Mouse (Mus musculus) kidney, adult 9 months (tissue): ENCODE measurements around the gene Syne3.

Source experiments
- DNase-seq: peaks from one replicate; pipeline ENCODE4 v3.0.0; 2022

Gene Syne3

DNA sequence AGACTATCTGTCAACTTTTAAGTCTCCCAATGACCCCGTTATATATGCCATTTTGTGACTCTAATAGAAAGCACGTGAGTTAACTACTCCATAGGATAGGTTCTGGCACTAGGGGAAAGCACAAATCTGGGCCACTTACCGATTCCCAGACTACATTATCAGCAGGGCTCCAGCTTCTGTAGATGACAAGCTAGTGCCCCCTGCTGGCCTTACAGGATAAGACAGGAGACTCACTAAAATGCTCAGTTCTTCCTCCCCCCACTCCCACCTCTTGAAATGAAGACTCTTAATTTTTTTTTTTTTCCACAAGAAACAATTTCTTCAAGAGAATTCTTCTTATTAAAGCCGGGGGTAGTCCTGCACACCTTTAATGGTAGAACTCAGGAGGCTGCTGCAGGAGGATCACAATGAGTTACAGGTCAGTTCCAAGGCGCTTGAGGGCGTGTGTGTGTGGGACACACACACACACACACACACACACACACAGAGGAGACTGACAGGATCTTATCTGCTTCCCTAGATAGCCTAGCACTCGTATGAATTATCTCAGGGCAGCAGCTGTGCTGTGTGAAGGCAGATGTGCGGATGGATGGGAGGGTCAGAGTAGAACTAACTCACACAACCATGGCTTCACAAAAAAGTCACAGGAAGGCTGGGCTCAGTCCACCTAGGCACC lies 15.8 kb upstream of the Syne3 start:
- DNase-seq = peak; percentile 85

DNA sequence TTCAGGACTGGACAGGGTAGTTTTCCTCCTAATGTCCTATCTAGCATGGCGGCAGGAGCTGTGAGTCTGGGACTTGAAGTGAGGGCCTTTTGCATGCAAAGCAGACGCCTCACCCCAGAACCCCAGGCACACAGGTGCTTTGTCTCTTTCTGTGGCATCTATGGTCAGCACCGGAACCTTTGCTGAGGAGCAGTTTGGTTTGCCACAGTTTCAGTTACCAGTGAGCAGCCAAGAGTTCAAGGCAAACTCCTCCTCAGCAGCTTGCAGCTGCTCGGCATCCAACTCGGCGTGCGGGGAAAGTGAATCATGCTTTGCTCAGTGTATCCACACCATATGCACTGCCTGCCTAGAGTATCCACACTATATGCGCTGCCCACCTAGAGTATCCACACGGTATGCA lies 13.2 kb upstream of the Syne3 start:
- no peak for DNase-seq

DNA sequence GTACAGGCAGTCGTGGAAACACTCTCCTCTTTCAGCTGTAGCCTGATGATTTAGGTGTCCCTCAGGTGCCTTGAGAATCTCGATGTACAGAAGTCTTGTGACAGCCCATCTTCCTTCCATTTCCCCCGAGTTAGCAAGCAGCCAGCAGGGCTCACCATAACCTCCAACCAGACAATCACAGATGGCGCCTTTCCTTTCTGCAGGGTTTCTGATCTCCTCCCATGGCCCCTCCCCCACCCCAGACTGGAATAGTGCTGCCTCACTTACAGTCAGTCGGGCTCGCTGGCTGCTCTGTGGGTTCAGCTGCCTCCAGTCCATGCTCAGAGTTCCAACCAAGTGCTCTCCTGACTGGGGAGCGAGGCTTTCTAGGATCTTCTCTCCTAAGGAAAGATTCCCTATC lies 12.5 kb upstream of the Syne3 start:
- DNase-seq = no peak

GRCm38 (mm10) chr12:105021441-105022069 lies 11.9 kb upstream of the Syne3 start:
- no peak for DNase-seq

DNA sequence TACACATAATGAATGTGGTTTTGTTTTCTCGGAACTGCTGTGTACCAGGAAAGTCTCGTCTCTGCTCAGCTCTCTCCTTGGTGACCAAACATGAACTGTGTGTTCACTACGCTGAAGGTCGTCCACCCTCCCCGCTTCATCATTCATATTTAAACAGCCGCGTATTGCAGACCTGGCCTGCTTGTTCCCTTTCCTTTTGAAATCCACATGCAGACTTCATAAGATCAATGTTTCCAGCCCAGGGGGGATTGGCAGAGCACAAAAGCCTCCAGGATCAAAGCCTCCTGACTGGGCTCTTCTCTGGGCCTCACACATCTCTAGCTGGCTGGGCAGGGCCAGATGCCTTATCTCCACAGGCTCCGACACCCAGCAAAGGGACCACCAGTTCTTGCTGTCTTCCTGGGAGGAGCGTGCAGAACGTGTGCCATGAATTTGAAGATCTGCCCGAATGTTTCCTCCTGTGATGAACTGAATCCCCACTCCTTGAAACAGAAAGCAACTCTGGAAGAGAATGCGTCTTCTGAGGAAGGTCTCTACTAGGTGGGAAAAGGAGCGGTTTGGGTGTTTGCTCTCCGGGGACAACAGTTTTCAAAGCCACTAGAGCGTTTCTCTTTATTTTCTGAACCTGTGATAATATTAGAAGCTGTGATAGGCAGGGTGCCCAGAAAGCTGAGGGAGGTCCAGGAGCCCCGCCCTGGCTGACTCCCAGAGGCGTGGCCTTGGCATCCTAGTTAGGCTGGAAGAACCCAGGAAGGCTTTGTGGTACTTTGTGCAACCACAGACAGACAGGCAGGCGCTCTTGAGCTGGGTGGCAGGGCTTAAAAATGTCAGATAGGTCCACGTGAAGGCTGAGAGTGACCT lies 10.0 kb upstream of the Syne3 start:
- DNase-seq = peak; percentile 63

- peak; percentile 90 for DNase-seq
Measured at GRCm38 (mm10) chr12:105016639-105017038, 7.0 kb upstream of the Syne3 start.

- DNase-seq = no peak
Measured at GRCm38 (mm10) chr12:105016199-105016598, 6.6 kb upstream of the Syne3 start.

- DNase-seq = peak; percentile 82
Measured at GRCm38 (mm10) chr12:105013065-105013464, 3.5 kb upstream of the Syne3 start.

GRCm38 (mm10) chr12:105012314-105012713 lies 2.7 kb upstream of the Syne3 start:
- DNase-seq = no peak

- no peak for DNase-seq
Measured at GRCm38 (mm10) chr12:105011589-105011988, 2.0 kb upstream of the Syne3 start.

- DNase-seq = no peak
Measured at GRCm38 (mm10) chr12:105010213-105010790, 693 bp upstream of the Syne3 start.

DNA sequence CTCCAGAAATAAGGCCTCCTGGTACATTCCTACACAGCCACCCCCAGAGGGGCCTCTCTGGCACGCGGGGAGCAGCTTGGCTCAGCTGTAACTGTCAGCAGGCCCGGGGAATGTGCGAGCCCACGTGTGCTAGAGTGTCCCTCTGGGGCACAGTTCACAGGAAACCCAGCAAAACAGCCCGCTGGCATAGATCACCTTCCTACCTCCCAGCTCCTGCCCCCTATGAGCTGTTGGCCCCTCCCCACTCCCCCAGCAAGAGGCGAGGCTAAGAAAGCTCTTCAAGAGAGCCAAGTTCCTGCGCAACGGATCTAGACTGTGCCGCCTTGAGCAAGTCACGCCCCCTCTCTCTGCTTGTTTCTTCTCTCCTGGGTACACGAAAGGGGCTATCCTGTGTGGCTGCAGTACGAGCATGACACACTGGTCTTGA lies 844 bp downstream of the Syne3 start:
- peak; percentile 93 for DNase-seq

- no peak for DNase-seq
Measured at GRCm38 (mm10) chr12:105008150-105008549, 1.5 kb downstream of the Syne3 start.

- peak; percentile 44 for DNase-seq
Measured at GRCm38 (mm10) chr12:105005715-105005972, 4.0 kb downstream of the Syne3 start.

- no peak for DNase-seq
Measured at GRCm38 (mm10) chr12:105004956-105005714, 4.5 kb downstream of the Syne3 start.

GRCm38 (mm10) chr12:105003715-105004114 lies 5.9 kb downstream of the Syne3 start:
- DNase-seq = no peak

DNA sequence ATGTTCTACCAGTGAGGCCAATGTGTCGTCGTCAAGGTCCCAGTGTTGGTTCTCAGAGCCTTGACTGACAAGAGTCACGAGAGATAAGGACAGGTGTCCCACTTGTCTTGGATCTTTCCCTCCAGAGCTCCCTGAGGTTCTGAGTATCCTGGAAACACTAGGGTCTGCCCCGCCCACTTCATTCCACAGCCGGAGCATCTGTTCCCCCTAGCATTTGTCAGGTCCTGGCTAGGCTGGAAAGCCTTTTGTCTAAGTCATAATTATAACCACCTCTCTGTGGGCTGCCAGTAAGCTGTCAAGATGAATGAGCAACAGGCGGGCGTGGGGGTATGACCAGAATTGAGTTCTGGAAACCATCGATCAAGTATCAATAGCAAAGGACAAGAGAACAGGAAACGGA lies 6.5 kb downstream of the Syne3 start:
- DNase-seq = no peak

DNA sequence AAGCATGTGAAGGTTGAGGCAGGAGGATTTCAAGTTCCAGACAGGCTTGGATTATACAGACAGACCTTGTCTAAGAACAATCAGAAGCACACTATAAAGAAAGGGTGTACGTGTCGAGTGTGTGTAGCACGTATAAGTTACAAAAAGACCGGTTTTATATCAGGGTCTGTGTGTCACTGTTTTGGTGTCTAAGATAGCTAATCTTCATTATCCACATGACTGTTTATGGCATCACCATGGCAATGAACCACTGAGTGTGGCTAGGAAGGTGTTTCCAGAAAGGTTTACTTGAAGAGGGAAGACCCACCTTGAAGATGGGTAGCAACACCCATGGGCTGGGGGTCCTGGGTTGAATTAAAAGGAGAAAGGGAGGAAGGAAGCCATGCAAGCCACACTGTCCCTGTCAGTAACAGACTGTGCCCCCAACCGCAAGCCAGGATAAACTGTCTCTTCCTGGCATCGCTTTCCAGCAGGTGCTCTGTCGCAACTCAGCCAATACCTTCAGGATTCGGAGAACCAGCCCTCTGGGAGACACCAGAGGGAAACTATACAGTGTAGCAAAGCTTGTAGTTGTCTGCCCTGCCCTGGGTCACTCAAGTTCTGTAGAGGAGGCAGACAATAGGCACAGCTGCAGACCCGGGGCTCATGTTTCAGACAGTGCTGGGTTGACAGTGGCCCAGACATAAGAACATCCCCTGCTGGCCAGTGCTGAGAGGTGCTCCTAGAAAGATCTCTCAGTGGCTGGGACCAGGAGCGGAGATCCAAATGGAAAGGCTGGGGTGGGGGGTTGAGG lies 7.1 kb downstream of the Syne3 start:
- no peak for DNase-seq

DNA sequence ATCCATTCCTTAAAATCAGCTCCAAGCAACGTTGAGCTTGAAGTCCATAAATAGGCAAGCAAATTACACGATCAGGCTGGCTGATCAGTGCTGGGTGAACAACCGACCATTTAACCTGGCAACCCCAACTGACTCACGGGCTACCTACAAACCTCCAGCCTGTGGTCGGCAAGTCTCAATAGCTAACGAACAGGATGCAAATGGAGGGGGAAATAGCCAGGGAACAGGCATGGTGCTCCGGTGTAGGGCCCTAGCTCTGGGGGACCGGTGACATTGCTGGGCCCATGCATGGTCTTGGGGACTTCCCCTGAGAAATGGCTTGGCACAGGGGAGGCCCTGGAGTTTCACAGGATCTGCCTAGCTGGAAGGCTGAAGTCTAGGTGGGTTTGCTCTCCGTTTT lies 8.3 kb downstream of the Syne3 start:
- DNase-seq = no peak

GRCm38 (mm10) chr12:105000487-105001283 lies 8.9 kb downstream of the Syne3 start:
- peak; percentile 82 for DNase-seq

DNA sequence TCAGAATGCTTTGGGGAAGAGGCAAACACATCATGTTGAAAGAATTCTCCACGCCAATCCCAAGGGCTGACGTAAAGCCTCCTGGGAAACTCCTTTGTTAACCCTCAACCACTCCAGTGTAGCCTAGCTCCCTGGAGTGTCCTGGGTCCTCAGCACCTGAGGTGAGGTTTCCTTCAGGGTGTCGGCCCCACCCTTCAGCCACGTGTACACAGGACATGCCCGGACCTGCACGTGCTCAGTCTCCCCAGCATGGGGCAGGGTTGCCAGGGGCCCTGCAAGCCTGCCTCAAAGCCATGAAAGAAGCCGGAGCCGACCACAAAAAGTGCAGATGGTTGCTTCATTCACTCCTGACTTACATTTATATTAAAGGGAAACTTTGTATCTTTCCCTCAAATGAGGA lies 10.4 kb downstream of the Syne3 start:
- no peak for DNase-seq
